Mouse (Mus musculus) kidney, embryonic 16.5 days (tissue): ENCODE results near the gene Six5. TPM values are rescaled to one million over a fixed set of nuclear protein-coding genes. Genes with fewer than 3 reads are reported as not detected.

ENCODE experiments used
- ATAC-seq: fragments of 200-750 bp; cut with Nextera tagmentation; 2 replicates; pipeline ENCODE4 v1.8.0; 2017; ENCODE audit warnings: moderate TSS enrichment; ENCODE audit not compliant: low FRiP score, low TSS enrichment
- H3K27ac ChIP-seq: fragments of 300-500 bp; sonication (generic); 2 replicates; pipeline ENCODE4 v1.5.1; 2014; ENCODE audit warnings: low read length
- H3K27me3 ChIP-seq: fragments of 300-500 bp; sonication (generic); 2 replicates; pipeline ENCODE4 v1.6.1; 2014; ENCODE audit warnings: low read length, control low read depth, mixed read lengths; ENCODE audit not compliant: insufficient read depth
- H3K36me3 ChIP-seq: fragments of 300-500 bp; sonication (generic); 2 replicates; pipeline ENCODE4 v1.6.1; 2014; ENCODE audit warnings: low read length, control low read depth, mixed read lengths; ENCODE audit not compliant: insufficient read depth
- H3K4me1 ChIP-seq: fragments of 300-500 bp; sonication (generic); 2 replicates; pipeline ENCODE4 v1.6.1; 2014; ENCODE audit warnings: low read length, control low read depth, mixed read lengths; ENCODE audit not compliant: insufficient read depth
- H3K4me2 ChIP-seq: fragments of 300-500 bp; sonication (generic); replicated peaks from 2 replicates; pipeline ENCODE4 v1.6.1; 2014; ENCODE audit warnings: low read depth, low read length
- H3K4me3 ChIP-seq: fragments of 300-500 bp; sonication (generic); 2 replicates; pipeline ENCODE4 v1.5.1; 2014; ENCODE audit warnings: mild to moderate bottlenecking, low read length
- H3K9ac ChIP-seq: fragments of 300-500 bp; sonication (generic); replicated peaks from 2 replicates; pipeline ENCODE4 v1.6.1; 2014; ENCODE audit warnings: low read length
- H3K9me3 ChIP-seq: fragments of 300-500 bp; sonication (generic); 2 replicates; pipeline ENCODE4 v1.6.1; 2016; ENCODE audit warnings: low read length, control low read depth
- WGBS: fragments of 180-500 bp; shearing (Covaris S2); extraction: QIAGEN DNeasy Blood & Tissue Kit; methylation state at CpG from one replicate; pipeline ENCODE4 v1.1.7; 2014; 5-methylcytosine and 5-hydroxymethylcytosine counted together
- polyA plus RNA-seq: library from polyadenylated mRNA; unstranded; fragments of >200 nt; fragmentation: Nextera tagmentation; extraction: Ambion mirVana; gene quantifications from 2 replicates; pipeline ENCODE4 v1.2.1, GENCODE M21; 2015

Six5 gene
- polyA plus RNA-seq, 1 experiment from 2014 or later: 9.5 TPM

DNA sequence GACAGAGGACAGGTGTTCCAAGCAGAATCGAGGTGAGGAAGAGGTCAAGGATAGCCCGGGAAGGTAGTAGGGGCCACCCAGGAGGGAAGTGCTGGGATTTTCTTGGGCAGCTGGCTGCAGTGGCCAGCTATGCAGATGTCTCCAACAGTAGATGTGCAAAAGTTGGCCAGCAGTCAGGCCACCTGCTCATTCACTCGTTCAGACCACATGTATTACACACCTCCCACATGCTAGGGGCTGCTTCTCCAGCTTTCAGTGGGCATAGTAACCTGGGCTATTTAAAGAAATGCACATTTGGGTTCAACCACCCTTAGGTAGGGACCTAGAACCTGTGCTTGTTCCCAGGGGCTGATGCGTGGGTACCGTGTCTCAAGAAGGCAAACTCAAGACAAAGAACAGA lies 33.4 kb downstream of the Six5 start:
- no peak overlapping the region for H3K4me3 ChIP-seq
- H3K9me3 ChIP-seq: no peaks in the 10 kb centered on the region
- no peaks in the 10 kb centered on the region for H3K27me3 ChIP-seq
- no peak for ATAC-seq
- H3K9ac ChIP-seq: no peak overlapping the region
- H3K27ac ChIP-seq: no peak overlapping the region
- no peak overlapping the region for H3K4me2 ChIP-seq
- peaks cover 10% of the 10 kb centered on the region; the same call in 1 of the 2 replicates for H3K4me1 ChIP-seq
- 90% methylated on average over 5 of the region's 5 CpGs for WGBS
- peaks cover 4% of the 10 kb centered on the region; the same call in 1 of the 2 replicates for H3K36me3 ChIP-seq

DNA sequence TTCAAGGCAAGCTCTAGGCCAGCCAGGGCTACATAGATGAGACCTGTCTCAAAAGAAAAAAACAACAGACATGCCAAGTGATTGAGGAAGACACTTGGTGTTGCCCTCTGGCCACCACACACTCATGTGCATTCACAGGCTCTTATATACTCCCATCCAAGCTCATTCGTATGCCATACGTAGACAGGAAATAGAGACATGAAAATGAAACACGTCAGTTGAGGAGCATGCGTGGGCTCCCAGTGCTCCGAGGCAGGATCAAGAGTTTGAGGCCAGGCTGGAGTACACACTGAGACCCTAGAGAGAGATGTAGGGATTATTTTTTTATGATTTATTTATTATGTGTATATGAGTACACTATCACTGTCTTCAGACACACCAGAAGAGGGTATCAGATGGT lies 35.0 kb downstream of the Six5 start:
- no peak overlapping the region for H3K27ac ChIP-seq
- ATAC-seq: no peak
- H3K27me3 ChIP-seq: no peaks in the 10 kb centered on the region
- H3K36me3 ChIP-seq: peaks cover 4% of the 10 kb centered on the region; the same call in 1 of the 2 replicates
- no peaks in the 10 kb centered on the region for H3K9me3 ChIP-seq
- no peak overlapping the region for H3K4me3 ChIP-seq
- H3K4me2 ChIP-seq: no peak overlapping the region
- H3K4me1 ChIP-seq: peaks cover 10% of the 10 kb centered on the region; the same call in 1 of the 2 replicates
- no peak overlapping the region for H3K9ac ChIP-seq
- 92% methylated on average over 5 of the region's 5 CpGs for WGBS

DNA sequence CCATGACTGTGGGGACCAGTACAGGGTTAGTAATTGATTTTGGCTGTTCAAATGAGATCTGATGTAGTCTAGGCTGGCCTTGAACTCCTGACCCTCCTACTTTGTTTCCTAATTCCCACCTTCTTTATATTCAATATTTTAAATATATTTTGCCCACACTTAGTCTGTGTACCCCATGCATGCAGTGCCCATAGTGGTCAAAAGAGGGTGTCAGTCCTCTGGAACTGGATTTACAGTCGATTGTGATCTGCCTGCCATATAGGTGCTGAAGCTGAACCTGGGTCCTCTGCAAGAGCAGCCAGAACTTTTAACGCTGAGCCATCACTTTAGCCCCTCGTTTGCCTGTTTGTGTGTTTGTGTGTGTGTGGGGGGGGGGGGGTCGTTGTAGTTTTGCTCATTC lies 36.3 kb downstream of the Six5 start:
- Histone ChIP-seq H3K36me3 (peaks cover 9% of the 10 kb centered on the region), H3K4me3 (peak overlapping the region; percentile 54), H3K4me1 (peaks cover 10% of the 10 kb centered on the region; the same call in 1 of the 2 replicates), H3K27me3 (no peaks in the 10 kb centered on the region), H3K9ac (peak overlapping the region; percentile 69), H3K27ac (peak overlapping the region; percentile 94), H3K9me3 (no peaks in the 10 kb centered on the region), H3K4me2 (peak overlapping the region; percentile 67)
- no peak for ATAC-seq
- 20% methylated on average over 4 of the region's 4 CpGs for WGBS

DNA sequence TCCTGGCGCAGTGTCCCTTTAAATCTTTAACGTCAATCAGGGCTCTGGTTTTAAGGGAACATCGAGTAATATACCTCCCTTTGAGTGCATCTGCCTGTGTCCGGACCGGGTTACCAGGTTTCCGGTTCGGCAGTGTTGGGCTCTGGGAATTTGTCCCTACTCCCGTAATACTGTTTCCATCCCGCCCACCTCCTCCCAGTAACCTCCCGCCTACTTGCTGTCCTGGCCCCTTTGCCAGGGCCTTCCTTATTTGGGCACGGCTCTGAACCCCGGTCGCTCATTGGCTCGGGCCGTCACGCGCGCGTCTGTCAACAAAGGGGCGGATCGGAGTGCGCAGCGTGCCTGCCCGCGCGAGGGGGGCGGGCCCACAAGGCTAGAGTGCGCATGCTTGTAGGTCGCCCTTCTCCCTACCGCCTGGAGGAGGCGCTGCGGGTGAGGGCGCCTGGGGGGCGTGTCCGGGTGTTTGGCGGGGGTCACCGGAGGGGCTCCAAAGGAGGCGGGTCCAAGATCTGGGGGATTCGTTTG lies 37.0 kb downstream of the Six5 start:
- H3K4me3 ChIP-seq: peak overlapping the region; percentile 54
- H3K27me3 ChIP-seq: no peaks in the 10 kb centered on the region
- H3K9ac ChIP-seq: peak overlapping the region; percentile 69
- peak overlapping the region; percentile 94 for H3K27ac ChIP-seq
- peaks cover 10% of the 10 kb centered on the region; the same call in 1 of the 2 replicates for H3K4me1 ChIP-seq
- H3K9me3 ChIP-seq: no peaks in the 10 kb centered on the region
- ATAC-seq: peak; percentile 99
- H3K4me2 ChIP-seq: peak overlapping the region; percentile 67
- under 1% methylated on average over 39 of the region's 39 CpGs for WGBS
- H3K36me3 ChIP-seq: peaks cover 16% of the 10 kb centered on the region

DNA sequence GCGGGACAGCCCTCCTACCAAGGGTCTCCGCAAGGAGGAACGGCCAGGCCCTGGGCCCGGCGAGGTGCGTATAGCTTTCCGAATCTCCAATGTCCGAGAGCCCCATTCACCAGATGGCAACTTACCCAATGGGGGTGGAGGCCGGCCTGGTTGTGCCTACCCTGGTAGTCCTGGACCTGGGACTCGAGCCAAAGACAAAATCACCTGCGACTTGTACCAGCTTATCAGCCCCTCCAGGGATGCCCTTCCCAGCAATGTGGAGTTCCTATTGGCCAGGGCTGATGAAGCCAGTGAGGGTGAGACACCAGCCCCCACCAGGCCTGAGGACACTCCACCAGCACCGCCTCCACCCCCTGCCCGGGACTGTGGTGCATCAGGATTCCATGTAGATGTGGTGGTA lies 41.8 kb downstream of the Six5 start:
- no peaks in the 10 kb centered on the region for H3K27me3 ChIP-seq
- H3K27ac ChIP-seq: no peak overlapping the region
- no peak overlapping the region for H3K4me2 ChIP-seq
- no peak for ATAC-seq
- peaks cover 55% of the 10 kb centered on the region for H3K36me3 ChIP-seq
- no peak overlapping the region for H3K4me3 ChIP-seq
- peaks cover 4% of the 10 kb centered on the region; the same call in 1 of the 2 replicates for H3K4me1 ChIP-seq
- H3K9ac ChIP-seq: no peak overlapping the region
- 95% methylated on average over 13 of the region's 13 CpGs for WGBS
- no peaks in the 10 kb centered on the region for H3K9me3 ChIP-seq

DNA sequence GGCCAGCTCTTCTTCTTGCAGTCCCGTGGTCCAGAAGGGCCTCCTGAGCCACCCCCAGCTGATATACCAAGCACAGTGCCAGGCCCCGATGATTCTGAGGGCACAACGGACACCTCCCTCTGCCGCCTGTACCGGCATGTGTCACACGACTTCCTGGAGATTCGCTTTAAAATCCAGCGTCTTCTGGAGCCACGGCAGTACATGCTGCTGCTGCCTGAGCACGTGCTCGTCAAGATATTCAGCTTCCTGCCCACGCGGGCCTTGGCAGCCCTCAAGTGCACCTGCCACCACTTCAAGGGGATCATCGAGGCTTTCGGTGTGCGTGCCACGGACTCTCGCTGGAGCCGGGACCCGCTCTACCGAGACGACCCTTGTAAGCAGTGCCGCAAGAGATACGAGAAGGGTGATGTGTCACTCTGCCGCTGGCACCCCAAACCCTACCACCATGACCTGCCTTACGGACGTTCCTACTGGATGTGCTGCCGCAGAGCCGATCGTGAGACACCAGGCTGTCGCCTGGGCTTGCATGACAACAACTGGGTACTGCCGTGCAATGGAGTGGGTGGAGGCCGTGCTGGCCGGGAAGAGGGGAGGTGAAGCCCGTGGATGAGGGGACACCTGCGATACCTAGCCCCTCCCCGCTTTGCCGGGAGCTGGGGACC lies 42.4 kb downstream of the Six5 start:
- H3K27ac ChIP-seq: no peak overlapping the region
- no peak overlapping the region for H3K4me3 ChIP-seq
- 90% methylated on average over 38 of the region's 38 CpGs for WGBS
- H3K4me1 ChIP-seq: peaks cover 3% of the 10 kb centered on the region; the same call in 1 of the 2 replicates
- no peaks in the 10 kb centered on the region for H3K27me3 ChIP-seq
- H3K36me3 ChIP-seq: peaks cover 57% of the 10 kb centered on the region
- no peak for ATAC-seq
- H3K9ac ChIP-seq: no peak overlapping the region
- no peak overlapping the region for H3K4me2 ChIP-seq
- no peaks in the 10 kb centered on the region for H3K9me3 ChIP-seq

DNA sequence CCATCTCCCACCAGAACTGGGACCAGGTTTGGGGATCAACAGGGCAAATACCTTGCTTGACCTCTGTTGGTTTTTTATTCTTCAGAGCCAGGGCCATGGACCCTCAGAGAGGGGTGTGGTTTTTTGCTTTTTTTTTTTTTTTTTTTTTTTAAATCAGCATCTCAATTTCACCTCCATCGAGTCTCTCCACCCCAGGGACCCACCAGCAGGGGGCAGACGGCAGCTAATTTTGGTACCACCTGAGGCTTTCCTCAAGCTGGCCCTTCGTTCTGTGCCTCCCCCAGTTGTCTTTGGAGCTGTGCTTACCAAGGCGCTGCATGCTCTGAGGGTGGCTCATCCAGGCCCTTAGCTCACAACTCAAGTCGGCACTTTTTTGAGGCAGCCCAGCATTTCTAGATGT lies 43.0 kb downstream of the Six5 start:
- no peak for ATAC-seq
- H3K4me3 ChIP-seq: no peak overlapping the region

DNA sequence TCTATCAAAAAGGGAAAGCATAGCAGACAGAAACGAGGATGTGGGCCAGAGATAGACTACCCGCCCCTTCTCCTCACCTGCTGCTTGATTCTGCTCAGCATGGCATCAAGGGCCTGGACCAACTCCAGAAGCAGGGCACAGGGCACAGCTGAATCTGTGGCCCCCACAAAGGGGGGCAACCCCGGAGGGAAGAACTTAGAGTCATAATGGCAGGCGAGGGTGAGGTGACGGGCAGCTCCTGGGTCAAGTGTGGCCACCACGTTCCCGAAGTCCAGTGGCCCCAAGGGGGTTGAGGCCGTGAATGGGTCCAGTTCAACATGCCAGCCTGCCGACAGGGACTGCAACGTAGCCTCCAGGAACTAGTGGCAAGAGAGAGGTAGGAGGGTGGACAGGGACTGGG lies 52.4 kb downstream of the Six5 start:
- Histone ChIP-seq H3K36me3 (peaks cover 6% of the 10 kb centered on the region), H3K4me1 (peaks cover 17% of the 10 kb centered on the region), H3K9me3 (no peaks in the 10 kb centered on the region), H3K9ac (no peak overlapping the region), H3K27me3 (no peaks in the 10 kb centered on the region), H3K27ac (no peak overlapping the region), H3K4me2 (no peak overlapping the region), H3K4me3 (no peak overlapping the region)
- WGBS: 85% methylated on average over 10 of the region's 10 CpGs
- no peak for ATAC-seq

More for the DNA sequence above, 43.0 kb downstream of the Six5 start:
- Histone ChIP-seq H3K4me1 (no peaks in the 10 kb centered on the region), H3K27me3 (no peaks in the 10 kb centered on the region), H3K36me3 (peaks cover 57% of the 10 kb centered on the region), H3K9ac (no peak overlapping the region), H3K9me3 (no peaks in the 10 kb centered on the region), H3K4me2 (no peak overlapping the region), H3K27ac (no peak overlapping the region)
- 44% methylated on average over 5 of the region's 5 CpGs for WGBS

DNA sequence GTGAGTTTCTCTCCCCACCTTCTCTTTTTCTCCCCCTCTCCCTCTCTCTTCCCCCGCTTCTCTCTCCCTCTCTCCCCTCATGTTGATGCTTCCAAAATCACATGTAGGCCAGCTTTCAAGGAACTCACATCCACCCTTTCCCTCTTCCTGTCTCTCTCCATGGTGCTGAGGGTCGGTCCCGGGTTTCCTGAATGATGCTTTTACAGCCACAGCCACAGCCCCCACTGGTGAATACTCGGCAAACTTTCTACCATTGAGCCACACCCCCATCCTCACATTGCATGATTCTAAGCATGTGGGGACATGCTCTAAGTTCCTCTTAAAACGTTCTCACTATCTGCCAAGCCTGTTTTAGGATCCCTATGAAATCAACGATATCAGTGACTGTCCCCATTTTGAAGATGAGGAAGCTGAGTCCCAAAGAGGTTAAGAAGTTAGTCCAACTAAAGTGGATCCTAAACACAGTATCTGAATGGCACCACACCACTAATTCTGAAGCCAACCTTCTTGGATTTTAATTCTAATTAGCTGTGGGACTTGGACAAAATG lies 53.2 kb downstream of the Six5 start:
- H3K36me3 ChIP-seq: peaks cover 12% of the 10 kb centered on the region
- WGBS: 33% methylated on average over 6 of the region's 6 CpGs
- H3K4me3 ChIP-seq: no peak overlapping the region
- no peak for ATAC-seq
- no peaks in the 10 kb centered on the region for H3K9me3 ChIP-seq
- H3K4me1 ChIP-seq: peaks cover 17% of the 10 kb centered on the region
- no peaks in the 10 kb centered on the region for H3K27me3 ChIP-seq
- H3K4me2 ChIP-seq: no peak overlapping the region
- H3K9ac ChIP-seq: no peak overlapping the region
- no peak overlapping the region for H3K27ac ChIP-seq
